Mouse (Mus musculus): ENCODE data around the gene Ddx23.

The Ddx23 gene

GRCm38 (mm10) chr15:98632107-98632744, 30.5 kb downstream of the Ddx23 start:
- peak; percentile 85 for DNase-seq (ENCODE audit: low spot score)

GRCm38 (mm10) chr15:98631493-98631892, 31.2 kb downstream of the Ddx23 start:
- peak; percentile 90 for DNase-seq (ENCODE audit: low spot score)

DNA sequence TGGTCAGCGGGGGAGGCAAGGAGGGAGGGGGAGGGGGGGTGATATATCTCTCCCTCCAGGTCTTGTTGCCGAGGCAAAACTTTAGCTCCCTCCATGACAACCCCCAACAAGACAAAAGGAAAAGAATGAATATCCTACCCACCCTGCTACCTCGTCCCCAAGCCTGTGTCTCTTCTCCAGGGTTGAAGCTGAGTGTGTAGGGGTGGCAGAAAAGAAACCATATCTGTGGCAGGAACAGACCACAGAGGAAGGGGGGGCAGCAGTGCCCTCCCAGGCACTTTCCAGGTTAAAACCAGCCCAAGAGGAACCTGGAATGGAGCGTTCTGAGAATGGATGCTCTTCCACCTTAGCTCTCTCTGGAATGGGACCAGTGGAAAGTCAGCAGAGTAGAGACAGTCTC, 32.2 kb downstream of the Ddx23 start, which contains the start of gene Cacnb3:
TSS of gene Cacnb3 (plus strand) at position 301 of the 400 bp plus-strand sequence.
- no peak for DNase-seq (ENCODE audit: low spot score)

GRCm38 (mm10) chr15:98629464-98629863, 33.2 kb downstream of the Ddx23 start:
- no peak for DNase-seq (ENCODE audit: low spot score)

DNA sequence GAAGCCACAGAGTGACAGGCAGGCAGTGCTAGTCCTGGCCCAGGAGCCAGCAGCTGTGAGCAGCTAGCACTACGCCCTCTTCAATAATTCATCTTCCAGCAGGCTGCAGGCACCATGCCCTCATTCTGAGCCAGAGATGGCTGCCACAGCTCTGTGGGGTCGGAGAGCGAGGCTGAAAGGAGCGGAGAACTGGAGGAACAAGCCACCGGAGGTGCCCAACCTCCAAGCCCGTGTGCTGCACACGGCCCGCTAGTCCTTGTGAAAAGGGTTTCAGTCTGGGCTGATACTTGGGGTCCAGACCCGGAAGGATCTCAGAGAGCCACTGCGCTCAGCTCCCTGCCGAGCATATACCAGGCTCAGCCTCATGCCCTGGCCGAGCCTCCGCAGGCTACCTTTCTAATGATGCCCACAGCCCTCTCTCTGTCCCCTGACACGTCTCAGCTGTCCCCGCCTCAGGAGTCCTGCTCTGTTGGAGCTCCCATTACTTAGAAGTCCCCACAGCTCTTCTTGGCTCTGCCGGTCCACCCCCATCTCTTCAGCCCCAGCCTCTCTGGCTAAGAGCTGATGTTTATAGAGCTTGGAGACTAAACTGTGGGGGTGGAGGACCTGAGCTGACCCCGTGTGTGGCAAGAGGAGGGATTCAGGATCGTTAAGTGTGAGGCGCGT, 34.0 kb downstream of the Ddx23 start:
- no peak for DNase-seq (ENCODE audit: low spot score)

DNA sequence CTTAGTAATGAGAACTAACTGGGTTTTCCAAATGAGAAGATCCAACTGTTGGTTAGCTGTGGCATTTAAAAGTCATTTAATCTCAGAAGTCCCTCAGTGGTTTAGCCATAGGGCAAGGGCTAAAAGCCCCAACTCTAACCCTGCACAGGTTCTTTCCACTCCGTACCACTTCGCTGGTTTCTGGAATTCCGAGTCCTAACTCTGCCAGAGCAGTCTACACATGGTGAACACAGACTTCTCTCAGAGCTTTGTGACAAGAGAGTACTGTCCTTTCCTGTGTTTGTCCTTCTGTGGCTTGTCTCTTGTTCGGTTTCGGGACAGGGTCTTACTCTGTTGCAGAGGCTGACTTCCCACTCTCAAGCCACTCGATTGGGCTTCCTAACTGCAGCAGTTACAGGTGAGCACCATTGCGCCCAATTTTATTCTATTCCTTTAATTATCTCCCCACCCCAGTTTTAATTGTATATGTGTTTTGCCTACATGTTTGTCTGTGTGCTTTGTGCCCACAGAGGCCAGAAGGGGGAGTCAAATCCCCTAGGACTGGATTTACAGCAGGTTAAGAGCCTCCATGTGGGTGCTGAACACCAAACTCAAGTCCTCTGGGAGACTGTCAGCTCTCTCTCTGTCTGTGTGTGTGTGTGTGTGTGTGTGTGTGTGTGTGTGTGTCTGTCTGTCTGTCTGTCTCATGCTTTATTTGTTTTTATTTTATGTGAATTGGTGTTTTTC, 36.0 kb downstream of the Ddx23 start:
- DNase-seq (ENCODE audit: low spot score): no peak

DNA sequence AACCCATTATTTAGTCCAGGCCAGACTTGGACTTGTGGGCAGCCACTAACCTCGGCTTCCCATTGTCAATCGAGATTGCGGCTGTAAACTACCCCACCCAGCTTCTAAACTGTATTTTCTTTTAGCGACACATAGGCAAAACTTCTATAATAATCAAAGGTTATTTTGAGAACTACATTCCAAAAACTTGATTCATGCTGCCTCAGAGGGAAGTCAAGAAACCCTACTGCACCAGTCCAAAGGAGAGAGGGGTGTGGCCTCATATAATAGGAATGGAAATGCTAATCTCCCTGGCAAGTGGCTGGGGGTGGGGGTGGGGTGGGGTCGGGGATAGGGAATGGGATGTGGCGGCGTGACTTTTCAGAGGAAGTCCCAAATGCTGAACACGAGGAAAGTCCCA, 36.6 kb downstream of the Ddx23 start:
- no peak for DNase-seq (ENCODE audit: low spot score)

GRCm38 (mm10) chr15:98623361-98623821, 39.3 kb downstream of the Ddx23 start:
- DNase-seq (ENCODE audit: low spot score): no peak

DNA sequence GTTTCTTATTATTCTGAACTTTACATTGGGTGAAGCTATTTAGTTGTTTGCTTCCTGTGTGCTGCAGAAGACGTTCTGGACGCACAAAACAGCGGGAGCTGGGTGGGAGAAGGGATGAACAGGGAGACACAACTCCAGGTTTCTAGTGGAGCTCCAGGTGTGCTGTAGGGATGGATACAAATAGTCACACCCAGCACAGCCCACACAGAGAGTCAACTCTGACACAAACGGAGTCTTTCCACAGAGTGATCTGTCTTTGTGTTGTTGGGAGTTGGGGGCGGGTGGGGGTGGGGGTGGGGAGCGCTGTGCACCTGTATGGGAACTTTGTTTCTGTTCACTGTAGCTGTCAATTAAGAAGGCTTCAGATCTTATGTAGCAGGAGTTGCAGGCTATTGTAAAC, 40.0 kb downstream of the Ddx23 start:
- DNase-seq (ENCODE audit: low spot score): no peak

- no peak for DNase-seq (ENCODE audit: low spot score)
Measured at GRCm38 (mm10) chr15:98622199-98622598, 40.5 kb downstream of the Ddx23 start.

- DNase-seq (ENCODE audit: low spot score): peak; percentile 92
Measured at GRCm38 (mm10) chr15:98617176-98617537, 45.5 kb downstream of the Ddx23 start.

DNA sequence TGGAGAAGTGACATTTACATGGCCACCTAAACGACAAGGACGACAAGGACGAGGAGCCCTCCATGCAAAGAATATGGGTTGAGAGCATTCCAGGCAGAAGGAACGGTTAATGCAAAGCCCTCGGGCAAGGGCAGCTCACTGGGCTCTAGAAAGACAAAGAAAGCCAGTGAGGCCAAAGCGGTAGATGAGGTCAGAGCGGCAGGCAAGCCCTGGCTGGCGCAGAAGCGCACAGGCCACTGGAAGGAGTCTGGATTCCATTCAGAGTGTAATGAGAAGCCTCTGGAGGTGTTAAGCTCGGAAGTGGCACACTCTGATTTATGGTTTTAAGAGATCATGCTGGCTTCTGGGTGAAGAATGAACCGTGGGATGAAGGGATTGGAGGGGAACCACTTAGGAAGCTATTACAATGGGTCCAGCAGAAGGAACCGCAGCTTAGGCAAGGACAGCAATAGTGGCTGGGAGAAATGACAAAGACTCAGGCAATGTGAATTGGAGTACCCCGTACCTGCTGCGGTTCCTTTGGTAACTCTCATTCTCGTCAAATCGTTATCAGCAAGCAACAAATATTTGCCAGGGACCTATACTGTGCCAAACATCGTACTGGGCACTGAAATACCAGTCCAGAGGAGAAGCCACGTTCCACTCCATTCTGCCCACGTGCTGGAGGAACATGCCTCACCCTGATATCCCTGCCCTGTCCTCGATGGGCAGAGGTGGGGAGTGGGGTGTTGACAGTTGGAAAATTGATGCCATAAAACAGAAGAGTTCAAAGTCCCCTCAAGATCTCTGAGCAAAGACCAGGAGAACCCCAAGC, 46.1 kb downstream of the Ddx23 start:
- peak; percentile 78 for DNase-seq (ENCODE audit: low spot score)

GRCm38 (mm10) chr15:98615751-98616150, 46.9 kb downstream of the Ddx23 start:
- no peak for DNase-seq (ENCODE audit: low spot score)

GRCm38 (mm10) chr15:98614971-98615370, 47.7 kb downstream of the Ddx23 start:
- peak; percentile 52 for DNase-seq (ENCODE audit: low spot score)

GRCm38 (mm10) chr15:98614551-98614950, 48.1 kb downstream of the Ddx23 start:
- DNase-seq (ENCODE audit: low spot score): peak; percentile 87

GRCm38 (mm10) chr15:98612229-98612628, 50.5 kb downstream of the Ddx23 start:
- no peak for DNase-seq (ENCODE audit: low spot score)

- DNase-seq (ENCODE audit: low spot score): peak; percentile 49
Measured at GRCm38 (mm10) chr15:98610131-98610633, 52.5 kb downstream of the Ddx23 start.

- DNase-seq (ENCODE audit: low spot score): peak; percentile 84
Measured at GRCm38 (mm10) chr15:98609331-98610130, 53.2 kb downstream of the Ddx23 start, which contains the start of gene Adcy6. TSS of gene Adcy6 (minus strand) at chr15:98610076.

DNA sequence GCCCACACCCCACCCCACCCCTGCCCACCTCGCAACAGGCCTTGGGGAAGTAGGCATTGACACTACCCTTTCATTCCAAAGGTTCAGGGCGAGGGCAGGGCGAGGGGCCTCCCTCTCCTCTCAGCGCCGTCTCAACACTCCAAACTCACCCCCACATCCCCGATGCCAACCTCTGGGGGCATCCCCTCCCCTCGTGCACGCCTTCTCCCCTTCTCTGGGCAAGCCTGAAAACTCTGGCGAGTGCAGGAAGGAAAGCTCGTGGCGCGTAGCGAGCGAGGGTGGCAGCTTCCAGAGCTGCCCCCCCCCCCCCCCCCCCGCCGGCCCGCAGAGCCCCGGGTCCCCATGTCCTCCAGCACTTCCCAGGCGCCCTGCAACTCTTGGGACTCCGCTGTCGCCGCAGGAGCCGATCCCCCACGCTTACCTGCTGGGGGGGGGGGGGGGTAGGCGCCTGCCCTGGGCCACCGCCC, 53.9 kb downstream of the Ddx23 start:
- DNase-seq (ENCODE audit: low spot score): peak; percentile 59

DNA sequence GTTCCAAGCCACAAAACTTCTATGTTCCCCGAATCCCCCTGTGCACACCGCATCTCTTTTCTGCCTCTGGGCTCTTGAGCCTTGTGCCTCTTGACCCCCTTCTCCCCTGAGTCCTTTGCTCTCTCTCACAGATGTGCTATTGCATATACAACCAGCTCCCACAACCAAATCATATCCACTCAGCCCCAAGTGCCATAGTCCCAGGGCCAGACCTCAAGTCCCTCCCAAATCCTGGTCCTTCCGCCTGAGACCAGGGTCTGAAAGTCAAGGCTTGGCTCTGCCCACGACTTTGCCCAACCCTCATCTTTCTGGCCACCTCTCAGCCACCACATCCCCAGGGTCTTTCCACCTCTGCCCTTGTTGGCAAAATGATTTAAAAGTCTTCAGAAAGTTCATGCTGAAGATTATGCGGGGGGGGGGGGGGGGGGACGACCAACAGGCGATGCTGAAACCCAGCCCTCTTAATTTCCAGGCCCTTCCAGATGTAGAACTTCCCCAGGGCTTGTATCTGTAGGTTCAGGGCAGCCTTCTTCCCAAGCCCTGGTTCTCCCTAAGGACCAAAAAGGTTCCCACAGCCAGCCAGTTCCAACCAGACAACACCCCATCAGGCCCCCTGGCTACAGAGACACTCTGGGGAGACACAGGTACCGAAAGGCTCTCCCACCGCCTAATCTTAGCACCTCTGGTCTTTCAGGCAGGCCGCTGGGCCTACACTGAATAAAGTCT, 54.5 kb downstream of the Ddx23 start:
- DNase-seq (ENCODE audit: low spot score): peak; percentile 75
